Mouse (Mus musculus): ENCODE measurements around the gene Tyr.

DNA sequence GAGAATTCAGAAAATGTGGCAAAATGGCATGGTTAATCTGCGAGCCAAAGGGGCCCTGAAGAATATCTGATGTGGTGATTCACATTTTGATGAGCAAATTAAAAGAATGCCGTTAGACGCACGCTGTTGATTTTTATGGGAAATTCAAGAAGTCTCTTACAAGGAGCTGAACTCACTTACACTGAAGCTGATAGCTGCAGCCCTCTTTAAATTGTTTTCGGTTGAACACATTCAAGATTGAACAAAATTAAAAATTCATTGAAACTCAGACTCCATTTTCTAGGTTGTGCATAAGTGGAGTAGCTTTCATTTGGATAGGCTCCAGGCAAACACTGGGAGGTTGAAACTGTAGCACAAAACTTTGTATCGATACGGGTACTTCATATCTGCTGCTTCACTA lies 96.3 kb downstream of the Tyr start:
- TF ChIP-seq CTCF (IDR thresholded peaks at IDR 0.05; ENCODE audit: low read depth): no peak
- no peak for TF ChIP-seq EP300 (IDR thresholded peaks at IDR 0.05; ENCODE audit: low read depth)

Measured in liver, embryonic 14.5 days (tissue).